Mouse (Mus musculus) liver, adult 2 months (tissue): ENCODE measurements around the gene Coro2a. TPM values are rescaled to one million over a fixed set of nuclear protein-coding genes. Genes with fewer than 3 reads are reported as not detected.

Experiments
- DNase-seq: peaks from one replicate; pipeline ENCODE4 v3.0.0-alpha.2; 2011; ENCODE audit warnings: low read depth, low spot score; ENCODE audit errors: extremely low read depth
- H3K27ac ChIP-seq: fragments of 200-500 bp; replicated peaks from 2 replicates; pipeline ENCODE4 v1.5.1; 2012; ENCODE audit warnings: low read depth, mild to moderate bottlenecking, control low read depth, inconsistent platforms, low read length; ENCODE audit not compliant: insufficient read depth
- H3K27me3 ChIP-seq: fragments of 200-500 bp; 2 replicates; pipeline ENCODE4 v1.6.1; 2012; ENCODE audit warnings: mild to moderate bottlenecking, moderate library complexity, low read length, inconsistent platforms; ENCODE audit not compliant: control insufficient read depth, insufficient read depth
- H3K36me3 ChIP-seq: fragments of 200-500 bp; 2 replicates; pipeline ENCODE4 v1.6.1; 2012; ENCODE audit warnings: low read length, inconsistent platforms; ENCODE audit not compliant: control insufficient read depth, insufficient read depth
- H3K4me1 ChIP-seq: fragments of 200-500 bp; 2 replicates; pipeline ENCODE4 v1.6.1; 2011; ENCODE audit warnings: low read length; ENCODE audit not compliant: control insufficient read depth, insufficient read depth
- H3K4me3 ChIP-seq: fragments of 200-500 bp; 2 replicates; pipeline ENCODE4 v1.5.1; 2011; ENCODE audit warnings: low read depth, mild to moderate bottlenecking, control low read depth, low read length, moderate library complexity; ENCODE audit not compliant: insufficient read depth
- H3K79me2 ChIP-seq: fragments of 200-500 bp; 2 replicates; pipeline ENCODE4 v1.6.1; 2012; ENCODE audit warnings: inconsistent platforms, mild to moderate bottlenecking, low read length, moderate library complexity; ENCODE audit not compliant: control insufficient read depth, insufficient read depth
- H3K9ac ChIP-seq: fragments of 200-500 bp; 2 replicates; pipeline ENCODE4 v1.6.1; 2012; ENCODE audit warnings: low read depth, mild to moderate bottlenecking, control low read depth, inconsistent platforms, low read length
- CTCF ChIP-seq: fragments of 200-500 bp; IDR thresholded peaks from 2 replicates; pipeline ENCODE4 v1.5.1; 2011; ENCODE audit warnings: low read depth, low read length, control low read depth
- POLR2A ChIP-seq: fragments of 200-500 bp; IDR thresholded peaks from 2 replicates; pipeline ENCODE4 v1.6.1; 2011; ENCODE audit warnings: low read length, control low read depth; ENCODE audit not compliant: insufficient read depth; ENCODE audit errors: extremely low read depth
- WGBS: fragments of 180-500 bp; shearing (Covaris S2); methylation state at CpG from one replicate; pipeline ENCODE4 v1.1.7; 2018; 5-methylcytosine and 5-hydroxymethylcytosine counted together
- polyA plus RNA-seq: library from polyadenylated mRNA; depleted of rRNA; stranded (reverse); fragments of >200 nt; gene quantifications from 2 replicates; pipeline ENCODE4 v1.2.3, GENCODE M21; 2012
- total RNA-seq: library from RNA; depleted of rRNA; stranded (reverse); fragments of >200 nt; gene quantifications from 2 replicates; pipeline ENCODE4 v1.2.3, GENCODE M21; 2014

Coro2a gene
- total and polyA plus RNA-seq, 2 experiments, result 0.76 to 0.83 TPM

GRCm38 (mm10) chr4:46562841-46563240, 39.2 kb downstream of the Coro2a start:
- H3K27ac ChIP-seq, result no peak overlapping the region
- H3K27me3 ChIP-seq, result no peaks in the 10 kb centered on the region
- TF ChIP-seq CTCF, result no peak
- no peak for TF ChIP-seq POLR2A
- no peak overlapping the region for H3K4me3 ChIP-seq
- H3K36me3 ChIP-seq, result no peaks in the 10 kb centered on the region
- no peaks in the 10 kb centered on the region for H3K79me2 ChIP-seq
- no peak overlapping the region for H3K9ac ChIP-seq
- WGBS, result 97% methylated on average over 14 of the region's 14 CpGs
- DNase-seq, result no peak
- H3K4me1 ChIP-seq, result no peaks in the 10 kb centered on the region

- no peaks in the 10 kb centered on the region for H3K4me1 ChIP-seq
- no peak overlapping the region for H3K27ac ChIP-seq
- WGBS, result 82% methylated on average over 5 of the region's 5 CpGs
- no peaks in the 10 kb centered on the region for H3K27me3 ChIP-seq
- DNase-seq, result no peak
- no peaks in the 10 kb centered on the region for H3K79me2 ChIP-seq
- TF ChIP-seq CTCF (no peak), POLR2A (no peak)
- H3K9ac ChIP-seq, result no peak overlapping the region
- no peaks in the 10 kb centered on the region for H3K36me3 ChIP-seq
- no peak overlapping the region for H3K4me3 ChIP-seq
These were observed 40.0 kb downstream of the Coro2a start for GRCm38 (mm10) chr4:46562037-46562436.

- H3K4me3 ChIP-seq, result no peak overlapping the region
- no peaks in the 10 kb centered on the region for H3K79me2 ChIP-seq
- WGBS, result 87% methylated on average over 14 of the region's 14 CpGs
- no peaks in the 10 kb centered on the region for H3K36me3 ChIP-seq
- H3K27me3 ChIP-seq, result no peaks in the 10 kb centered on the region
- TF ChIP-seq CTCF (no peak), POLR2A (no peak)
- peaks cover 3% of the 10 kb centered on the region; the same call in 1 of the 2 replicates for H3K4me1 ChIP-seq
- no peak for DNase-seq
- no peak overlapping the region for H3K9ac ChIP-seq
- no peak overlapping the region for H3K27ac ChIP-seq
These were observed 41.8 kb downstream of the Coro2a start for GRCm38 (mm10) chr4:46560069-46560705.

GRCm38 (mm10) chr4:46558672-46559667, 43.0 kb downstream of the Coro2a start:
- no peak overlapping the region for H3K27ac ChIP-seq
- 68% methylated on average over 22 of the region's 22 CpGs for WGBS
- H3K4me3 ChIP-seq, result no peak overlapping the region
- no peaks in the 10 kb centered on the region for H3K27me3 ChIP-seq
- TF ChIP-seq CTCF (no peak), POLR2A (no peak)
- no peaks in the 10 kb centered on the region for H3K79me2 ChIP-seq
- peaks cover 3% of the 10 kb centered on the region; the same call in 1 of the 2 replicates for H3K4me1 ChIP-seq
- H3K36me3 ChIP-seq, result no peaks in the 10 kb centered on the region
- H3K9ac ChIP-seq, result no peak overlapping the region
- no peak for DNase-seq

DNA sequence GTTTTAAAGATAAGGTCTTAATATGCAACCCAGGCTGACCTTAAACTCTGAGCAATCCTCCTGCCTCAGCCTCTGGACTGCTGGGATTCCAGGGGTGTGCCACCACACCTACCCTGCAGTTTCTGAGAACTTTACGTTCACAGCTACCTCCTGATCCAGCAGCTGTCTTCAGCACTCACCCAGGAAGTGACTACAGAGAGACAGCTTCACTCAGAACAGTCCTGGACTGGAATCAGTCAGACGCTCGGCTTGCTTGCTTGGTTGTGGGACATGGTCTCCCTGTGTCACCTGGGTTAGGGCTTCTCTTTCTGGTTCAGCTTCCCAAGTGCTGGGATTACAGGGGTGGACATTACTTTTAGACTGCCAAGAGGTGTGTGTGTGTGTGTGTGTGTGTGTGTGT, 45.1 kb downstream of the Coro2a start:
- Histone ChIP-seq H3K79me2 (no peaks in the 10 kb centered on the region), H3K9ac (no peak overlapping the region), H3K4me1 (peaks cover 5% of the 10 kb centered on the region; the same call in 1 of the 2 replicates), H3K27ac (no peak overlapping the region), H3K36me3 (no peaks in the 10 kb centered on the region), H3K4me3 (no peak overlapping the region), H3K27me3 (no peaks in the 10 kb centered on the region)
- WGBS, result 92% methylated on average over 3 of the region's 3 CpGs
- DNase-seq, result no peak
- TF ChIP-seq POLR2A, result no peak
- TF ChIP-seq CTCF, result no peak
